Mouse (Mus musculus): Measurements from ENCODE around the gene Krtap4-8. TPM values are rescaled to one million over a fixed set of nuclear protein-coding genes. Genes with fewer than 3 reads are reported as not detected.
"Not testable (repeated sequence)": the region's sequence is repeated elsewhere in the genome, so short reads cannot be mapped to it uniquely, and the experiment has no call there.

Gene Krtap4-8
- not detected in 2 replicates for polyA plus RNA-seq (2012; rRNA removed)

GRCm38 (mm10) chr11:99780604-99781003 lies at the start of gene Krtap4-8:
Gene Krtap4-8, minus strand, starts transcription at chr11:99780704.
- no peak for DNase-seq (ENCODE audit: low read depth)

DNA sequence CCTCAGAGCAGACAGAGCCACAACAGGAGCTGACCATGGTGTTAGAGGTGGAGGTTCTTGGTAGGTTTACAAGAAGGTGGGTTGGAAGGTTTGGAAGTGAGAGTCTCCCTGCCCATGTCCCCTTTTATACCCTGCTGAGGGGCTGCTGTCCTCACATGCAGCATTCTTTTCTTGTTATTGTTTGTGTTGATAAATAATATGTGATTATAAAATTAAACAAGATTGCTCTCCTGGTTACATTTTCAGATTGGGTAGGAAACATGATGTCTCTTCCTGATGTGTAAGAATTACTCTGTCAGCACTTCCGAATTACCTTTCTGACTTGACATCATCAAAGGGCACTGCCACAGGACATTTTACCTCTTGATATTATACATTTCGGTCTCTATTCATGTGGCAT lies 35.1 kb upstream of the Krtap4-8 start, which contains the start of gene Gm11564:
Gene Gm11564 (minus strand): TSS at position 101 of the 400 bp plus-strand sequence.
- not testable (repeated sequence) for DNase-seq (ENCODE audit: low read depth)

GRCm38 (mm10) chr11:99809792-99810191 lies 29.3 kb upstream of the Krtap4-8 start, which contains the start of gene Krtap4-13:
Gene Krtap4-13, minus strand, starts transcription at chr11:99809892.
- DNase-seq (ENCODE audit: low read depth) = not testable (repeated sequence)

DNA sequence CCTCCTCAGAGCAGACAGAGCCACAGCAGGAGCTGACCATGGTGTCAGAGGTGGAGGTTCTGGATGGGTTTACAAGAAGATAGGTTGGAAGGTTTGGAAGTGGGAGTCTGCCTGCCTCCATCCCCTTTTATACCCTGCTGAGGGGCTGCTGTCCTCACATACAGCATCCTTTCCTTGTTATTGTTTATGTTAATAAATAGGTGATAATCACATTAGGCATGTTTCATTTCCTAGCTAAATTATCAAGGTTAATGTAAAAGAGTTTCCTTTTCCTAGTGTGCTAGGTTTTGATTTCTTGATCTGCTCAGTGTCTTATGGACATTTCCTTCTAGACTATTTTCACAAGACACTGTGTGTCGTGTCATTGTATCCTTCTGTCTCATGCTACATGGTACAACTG lies 23.8 kb upstream of the Krtap4-8 start, which contains the start of gene Gm11554:
Gene Gm11554 (minus strand): TSS at position 101 of the 400 bp plus-strand sequence.
- not testable (repeated sequence) for DNase-seq (ENCODE audit: low read depth)

DNA sequence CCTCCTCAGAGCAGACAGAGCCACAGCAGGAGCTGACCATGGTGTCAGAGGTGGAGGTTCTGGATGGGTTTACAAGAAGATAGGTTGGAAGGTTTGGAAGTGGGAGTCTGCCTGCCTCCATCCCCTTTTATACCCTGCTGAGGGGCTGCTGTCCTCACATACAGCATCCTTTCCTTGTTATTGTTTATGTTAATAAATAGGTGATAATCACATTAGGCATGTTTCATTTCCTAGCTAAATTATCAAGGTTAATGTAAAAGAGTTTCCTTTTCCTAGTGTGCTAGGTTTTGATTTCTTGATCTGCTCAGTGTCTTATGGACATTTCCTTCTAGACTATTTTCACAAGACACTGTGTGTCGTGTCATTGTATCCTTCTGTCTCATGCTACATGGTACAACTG lies 18.3 kb upstream of the Krtap4-8 start, which contains the start of gene Gm11569:
Gene Gm11569 (minus strand): TSS at position 101 of the 400 bp plus-strand sequence.
- DNase-seq (ENCODE audit: low read depth) = not testable (repeated sequence)

GRCm38 (mm10) chr11:99793367-99793766 lies 12.9 kb upstream of the Krtap4-8 start, which contains the start of gene Gm11596:
Gene Gm11596, minus strand, starts transcription at chr11:99793467.
- DNase-seq (ENCODE audit: low read depth) = no peak

DNA sequence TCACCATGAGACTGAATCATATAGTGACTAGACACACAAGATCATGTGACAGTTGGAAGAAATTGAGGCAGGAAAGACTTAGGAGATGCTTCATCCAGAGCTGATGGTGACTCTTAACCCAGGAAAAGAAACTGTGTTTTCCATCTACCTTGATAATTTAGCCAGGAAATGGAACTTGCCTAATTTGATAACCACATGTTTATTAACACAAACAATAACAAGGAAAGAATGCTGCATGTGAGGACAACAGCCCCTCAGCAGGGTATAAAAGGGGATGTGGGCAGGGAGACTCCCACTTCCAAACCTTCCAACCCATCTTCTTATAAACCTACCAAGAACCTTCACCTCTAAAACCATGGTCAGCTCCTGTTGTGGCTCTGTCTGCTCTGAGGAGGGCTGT lies 4.4 kb upstream of the Krtap4-8 start, which contains the start of gene Krtap4-9:
Gene Krtap4-9 (plus strand): TSS at position 301 of the 400 bp plus-strand sequence.
- DNase-seq (ENCODE audit: low read depth) = not testable (repeated sequence)

DNA sequence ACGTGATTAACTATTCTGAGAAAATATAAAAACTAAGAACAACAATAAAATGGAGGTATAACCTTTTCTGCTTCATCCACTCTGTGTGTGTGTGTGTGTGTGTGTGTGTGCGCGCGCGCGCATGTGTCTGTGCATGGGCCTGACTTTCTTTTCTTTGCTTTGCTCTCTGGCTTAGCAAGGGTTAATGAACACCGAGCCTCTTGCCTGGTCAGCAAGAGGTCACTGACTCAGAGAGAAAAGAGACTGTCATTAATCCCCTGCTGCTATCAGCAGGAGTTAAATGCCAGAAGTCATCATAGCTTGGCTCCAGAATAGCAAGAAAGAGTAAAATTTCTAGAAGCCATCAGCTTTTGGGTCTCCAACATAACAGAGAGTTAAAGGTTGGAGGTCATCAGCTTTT lies 2.1 kb downstream of the Krtap4-8 start:
- DNase-seq (ENCODE audit: low read depth) = no peak

GRCm38 (mm10) chr11:99772813-99773212 lies 7.7 kb downstream of the Krtap4-8 start, which contains the start of gene Gm11595:
Gene Gm11595, minus strand, starts transcription at chr11:99772913.
- not testable (repeated sequence) for DNase-seq (ENCODE audit: low read depth)

GRCm38 (mm10) chr11:99768410-99768809 lies 12.1 kb downstream of the Krtap4-8 start:
- DNase-seq (ENCODE audit: low read depth) = no peak

GRCm38 (mm10) chr11:99758877-99759276 lies 21.6 kb downstream of the Krtap4-8 start:
- DNase-seq (ENCODE audit: low read depth) = no peak

DNA sequence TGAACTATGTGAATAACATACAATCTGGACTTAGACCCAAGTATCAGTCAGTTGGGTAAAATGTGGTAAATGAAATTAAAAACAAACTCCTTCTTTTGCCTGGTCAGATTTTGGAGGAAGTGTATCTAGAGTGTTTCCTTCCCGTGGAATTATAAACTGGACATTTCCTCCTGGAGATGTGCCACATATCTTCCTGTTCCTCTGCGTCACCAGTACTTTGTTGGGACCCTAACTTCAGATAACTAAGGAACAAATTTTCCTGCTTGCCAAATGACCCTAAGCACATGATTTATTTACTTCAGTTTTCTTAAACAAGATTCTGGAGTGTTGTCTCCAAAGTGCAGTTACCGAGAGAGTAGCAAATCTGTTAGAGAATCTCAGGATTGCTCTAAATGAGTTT lies 36.5 kb downstream of the Krtap4-8 start:
- DNase-seq (ENCODE audit: low read depth) = no peak

GRCm38 (mm10) chr11:99734190-99734589 lies 46.3 kb downstream of the Krtap4-8 start, which contains the start of gene Gm14180:
Gene Gm14180, minus strand, starts transcription at chr11:99734290.
- DNase-seq (ENCODE audit: low read depth) = no peak

Other genes with a start within 250 kb of the Krtap4-8 start
- not detected in 2 replicates for gene Krt40, start 237.5 kb downstream of the Krtap4-8 start, polyA plus RNA-seq (2012; rRNA removed)
- gene Krtap3-3, start 229.8 kb downstream of the Krtap4-8 start, polyA plus RNA-seq (2012; rRNA removed) = 0.66 and 1.0 TPM in 2 replicates
- gene Krtap3-2, start 223.9 kb downstream of the Krtap4-8 start, polyA plus RNA-seq (2012; rRNA removed) = not detected in 2 replicates
- not detected in 2 replicates for gene Gm11939, start 221.2 kb downstream of the Krtap4-8 start, polyA plus RNA-seq (2012; rRNA removed)
- not detected in 2 replicates for gene Krtap3-1, start 214.1 kb downstream of the Krtap4-8 start, polyA plus RNA-seq (2012; rRNA removed)
- gene Krtap1-5, start 199.7 kb downstream of the Krtap4-8 start, polyA plus RNA-seq (2012; rRNA removed) = not detected in 2 replicates
- gene Krtap1-4, start 197.1 kb downstream of the Krtap4-8 start, polyA plus RNA-seq (2012; rRNA removed) = not detected in 2 replicates
- gene Krtap1-3, start 189.4 kb downstream of the Krtap4-8 start, polyA plus RNA-seq (2012; rRNA removed) = not detected in 2 replicates
- not detected in 2 replicates for gene Krtap9-3, start 182.6 kb downstream of the Krtap4-8 start, polyA plus RNA-seq (2012; rRNA removed)
- gene Gm11938, start 177.4 kb downstream of the Krtap4-8 start, polyA plus RNA-seq (2012; rRNA removed) = not detected in 2 replicates
- gene Gm11937, start 170.5 kb downstream of the Krtap4-8 start, polyA plus RNA-seq (2012; rRNA removed) = not detected in 2 replicates
- not detected in 2 replicates for gene Krtap2-4, start 165.9 kb downstream of the Krtap4-8 start, polyA plus RNA-seq (2012; rRNA removed)
- gene Gm11562, start 160.3 kb downstream of the Krtap4-8 start, polyA plus RNA-seq (2012; rRNA removed) = not detected in 2 replicates
- gene Krtap4-1, start 152.5 kb downstream of the Krtap4-8 start, polyA plus RNA-seq (2012; rRNA removed) = not detected in 2 replicates
- gene Krtap4-2, start 145.6 kb downstream of the Krtap4-8 start, polyA plus RNA-seq (2012; rRNA removed) = not detected in 2 replicates
- not detected in 2 replicates for gene Krtap4-7, start 136.6 kb downstream of the Krtap4-8 start, polyA plus RNA-seq (2012; rRNA removed)
- gene Gm11555, start 130.5 kb downstream of the Krtap4-8 start, polyA plus RNA-seq (2012; rRNA removed) = not detected in 2 replicates
- gene Gm11563, start 121.7 kb downstream of the Krtap4-8 start, polyA plus RNA-seq (2012; rRNA removed) = not detected in 2 replicates
- not detected in 2 replicates for gene Krtap4-6, start 114.7 kb downstream of the Krtap4-8 start, polyA plus RNA-seq (2012; rRNA removed)
- not detected in 2 replicates for gene Gm14190, start 90.0 kb downstream of the Krtap4-8 start, polyA plus RNA-seq (2012; rRNA removed)
- not detected in 2 replicates for gene Gm14180, start 46.4 kb downstream of the Krtap4-8 start, polyA plus RNA-seq (2012; rRNA removed)
- gene Gm11595, start 7.8 kb downstream of the Krtap4-8 start, polyA plus RNA-seq (2012; rRNA removed) = not detected in 2 replicates
- gene Krtap4-9, start 4.5 kb upstream of the Krtap4-8 start, polyA plus RNA-seq (2012; rRNA removed) = not detected in 2 replicates
- gene Gm11596, start 12.8 kb upstream of the Krtap4-8 start, polyA plus RNA-seq (2012; rRNA removed) = not detected in 2 replicates
- not detected in 2 replicates for gene Gm11569, start 18.2 kb upstream of the Krtap4-8 start, polyA plus RNA-seq (2012; rRNA removed)
- gene Gm11554, start 23.7 kb upstream of the Krtap4-8 start, polyA plus RNA-seq (2012; rRNA removed) = not detected in 2 replicates
- gene Krtap4-13, start 29.2 kb upstream of the Krtap4-8 start, polyA plus RNA-seq (2012; rRNA removed) = not detected in 2 replicates
- not detected in 2 replicates for gene Gm11564, start 35.0 kb upstream of the Krtap4-8 start, polyA plus RNA-seq (2012; rRNA removed)
- not detected in 2 replicates for gene 2300003K06Rik, start 57.4 kb upstream of the Krtap4-8 start, polyA plus RNA-seq (2012; rRNA removed)
- gene Krtap4-16, start 70.9 kb upstream of the Krtap4-8 start, polyA plus RNA-seq (2012; rRNA removed) = not detected in 2 replicates
- not detected in 2 replicates for gene Gm11568, start 77.2 kb upstream of the Krtap4-8 start, polyA plus RNA-seq (2012; rRNA removed)
- not detected in 2 replicates for gene Gm11559, start 83.8 kb upstream of the Krtap4-8 start, polyA plus RNA-seq (2012; rRNA removed)
- not detected in 2 replicates for gene Krtap9-1, start 92.7 kb upstream of the Krtap4-8 start, polyA plus RNA-seq (2012; rRNA removed)
- gene Gm11567, start 98.5 kb upstream of the Krtap4-8 start, polyA plus RNA-seq (2012; rRNA removed) = not detected in 2 replicates
- gene Krtap31-1, start 127.2 kb upstream of the Krtap4-8 start, polyA plus RNA-seq (2012; rRNA removed) = not detected in 2 replicates
- gene Gm11565, start 134.0 kb upstream of the Krtap4-8 start, polyA plus RNA-seq (2012; rRNA removed) = not detected in 2 replicates
- not detected in 2 replicates for gene Krtap31-2, start 155.6 kb upstream of the Krtap4-8 start, polyA plus RNA-seq (2012; rRNA removed)
- not detected in 2 replicates for gene Krtap9-5, start 167.8 kb upstream of the Krtap4-8 start, polyA plus RNA-seq (2012; rRNA removed)
- gene Krtap29-1, start 198.3 kb upstream of the Krtap4-8 start, polyA plus RNA-seq (2012; rRNA removed) = not detected in 2 replicates
- not detected in 2 replicates for gene Krtap16-1, start 205.9 kb upstream of the Krtap4-8 start, polyA plus RNA-seq (2012; rRNA removed)
- not detected in 2 replicates for gene Krtap17-1, start 213.3 kb upstream of the Krtap4-8 start, polyA plus RNA-seq (2012; rRNA removed)
- gene Krt33a, start 235.5 kb upstream of the Krtap4-8 start, polyA plus RNA-seq (2012; rRNA removed) = 0.09 TPM in 1 of 2 replicates, not detected in the other
- gene Krt33b, start 249.2 kb upstream of the Krtap4-8 start, polyA plus RNA-seq (2012; rRNA removed) = not detected in 2 replicates

Measured in gonadal fat pad, adult 2 months (tissue).